In the genomic region with DNA sequence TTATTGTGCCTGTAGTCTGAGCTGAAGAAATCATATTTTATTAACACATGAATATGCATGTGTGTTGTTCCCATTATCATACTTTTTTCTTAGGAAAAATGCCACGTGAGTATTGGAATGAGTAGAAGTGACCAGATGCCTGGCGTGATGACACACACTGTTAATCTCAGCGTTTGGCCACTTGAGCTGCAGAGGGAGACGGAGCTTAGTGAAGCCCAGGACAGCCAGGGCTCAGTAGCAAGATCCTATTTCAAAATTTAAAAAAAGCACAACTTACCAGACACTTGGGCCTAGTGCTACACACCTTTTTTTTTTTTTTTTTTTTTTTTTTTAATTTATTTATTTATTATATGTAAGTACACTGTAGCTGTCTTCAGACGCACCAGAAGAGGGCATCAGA, we compare ENCODE assay signal across 14 mouse cellular contexts.
"Had no signal": no experiment of that assay in that cellular context is flagged by ENCODE, and none has a peak within 500 bp of the region (broad histone marks: within the 10 kb centered on the region; RNA-seq: fewer than 3 reads in every experiment).

No protein-coding gene starts in this region.

- DNase-seq: lung, adult 2 months; lung, postnatal 14 days; lung, postnatal 36 days; right cerebral cortex, postnatal 14 days; spleen, adult 18-20 months; thymus, adult 18-20 months; thymus, postnatal 14 days; thymus, postnatal 36 days had no signal

- H3K9ac ChIP-seq: lung, embryonic 15.5 days; midbrain, embryonic 13.5 days; midbrain, embryonic 15.5 days; neural tube, embryonic 12.5 days had no signal

- H3K27ac ChIP-seq: lung, embryonic 15.5 days; macrophage; midbrain, embryonic 13.5 days; midbrain, embryonic 15.5 days; neural tube, embryonic 12.5 days had no signal

- H3K9me3 ChIP-seq: lung, embryonic 15.5 days; megakaryocyte, embryonic 14.5 days; midbrain, embryonic 13.5 days; midbrain, embryonic 15.5 days; neural tube, embryonic 12.5 days had no signal

- H3K4me3 ChIP-seq: lung, embryonic 15.5 days; megakaryocyte, embryonic 14.5 days; midbrain, embryonic 13.5 days; midbrain, embryonic 15.5 days; neural tube, embryonic 12.5 days had no signal

- H3K27me3 ChIP-seq: lung, embryonic 15.5 days; megakaryocyte, embryonic 14.5 days; midbrain, embryonic 13.5 days; midbrain, embryonic 15.5 days; neural tube, embryonic 12.5 days had no signal

- H3K4me1 ChIP-seq: lung, embryonic 15.5 days; midbrain, embryonic 15.5 days; neural tube, embryonic 12.5 days had no signal
